Mouse (Mus musculus) limb, embryonic 11.5 days (tissue): ENCODE measurements around the gene Cdh13. TPM values are rescaled to one million over a fixed set of nuclear protein-coding genes. Genes with fewer than 3 reads are reported as not detected.

ENCODE experiments used
- ATAC-seq: fragments of 200-750 bp; cut with Nextera tagmentation; 2 replicates; pipeline ENCODE4 v1.8.0; 2017; ENCODE audit warnings: low read depth; ENCODE audit not compliant: insufficient number of reproducible peaks, low FRiP score, low TSS enrichment
- DNase-seq: peaks from one replicate; pipeline ENCODE4 v3.0.0-alpha.2; 2015; ENCODE audit warnings: low spot score
- H3K27ac ChIP-seq: fragments of 300-500 bp; sonication (generic); replicated peaks from 2 replicates; pipeline ENCODE4 v1.5.1; 2014; ENCODE audit warnings: low read depth, mild to moderate bottlenecking, low read length
- H3K27me3 ChIP-seq: fragments of 300-500 bp; sonication (generic); 2 replicates; pipeline ENCODE4 v1.6.1; 2014; ENCODE audit warnings: mild to moderate bottlenecking, low read length, mixed read lengths; ENCODE audit not compliant: control insufficient read depth, insufficient read depth
- H3K36me3 ChIP-seq: fragments of 300-500 bp; sonication (generic); 2 replicates; pipeline ENCODE4 v1.6.1; 2014; ENCODE audit warnings: mild to moderate bottlenecking, low read length, moderate library complexity, mixed read lengths; ENCODE audit not compliant: control insufficient read depth, insufficient read depth
- H3K4me1 ChIP-seq: fragments of 300-500 bp; sonication (generic); 2 replicates; pipeline ENCODE4 v1.6.1; 2014; ENCODE audit warnings: low read length, mixed read lengths; ENCODE audit not compliant: control insufficient read depth, insufficient read depth
- H3K4me2 ChIP-seq: fragments of 300-500 bp; sonication (generic); 2 replicates; pipeline ENCODE4 v1.6.1; 2014; ENCODE audit warnings: low read depth, mild to moderate bottlenecking, moderate library complexity; ENCODE audit not compliant: severe bottlenecking
- H3K4me3 ChIP-seq: fragments of 300-500 bp; sonication (generic); 2 replicates; pipeline ENCODE4 v1.5.1; 2014; ENCODE audit warnings: low read depth, low read length
- H3K9ac ChIP-seq: fragments of 300-500 bp; sonication (generic); 2 replicates; pipeline ENCODE4 v1.6.1; 2014; ENCODE audit warnings: mild to moderate bottlenecking, low read length
- H3K9me3 ChIP-seq: fragments of 300-500 bp; sonication (generic); 2 replicates; pipeline ENCODE4 v1.6.1; 2016; ENCODE audit warnings: low read length; ENCODE audit not compliant: control insufficient read depth
- WGBS: fragments of 180-500 bp; shearing (Covaris S2); extraction: QIAGEN DNeasy Blood & Tissue Kit; methylation state at CpG from one replicate; pipeline ENCODE4 v1.1.7; 2014; 5-methylcytosine and 5-hydroxymethylcytosine counted together
- polyA plus RNA-seq: library from polyadenylated mRNA; unstranded; fragments of >200 nt; fragmentation: Nextera tagmentation; extraction: Ambion mirVana; gene quantifications from 2 replicates; pipeline ENCODE4 v1.2.1, GENCODE M21; 2014

The Cdh13 gene
- polyA plus RNA-seq, 1 experiment from 2014 or later: 4.9 TPM

GRCm38 (mm10) chr8:118587981-118588380 lies 304.4 kb downstream of the Cdh13 start:
- Histone ChIP-seq H3K27ac (no peak overlapping the region), H3K4me1 (no peaks in the 10 kb centered on the region), H3K27me3 (no peaks in the 10 kb centered on the region), H3K4me3 (no peak overlapping the region), H3K9me3 (no peaks in the 10 kb centered on the region), H3K4me2 (no peak overlapping the region), H3K36me3 (no peaks in the 10 kb centered on the region), H3K9ac (no peak overlapping the region)
- DNase-seq (no peak), ATAC-seq (no peak)
- 81% methylated on average over 5 of the region's 5 CpGs for WGBS

DNA sequence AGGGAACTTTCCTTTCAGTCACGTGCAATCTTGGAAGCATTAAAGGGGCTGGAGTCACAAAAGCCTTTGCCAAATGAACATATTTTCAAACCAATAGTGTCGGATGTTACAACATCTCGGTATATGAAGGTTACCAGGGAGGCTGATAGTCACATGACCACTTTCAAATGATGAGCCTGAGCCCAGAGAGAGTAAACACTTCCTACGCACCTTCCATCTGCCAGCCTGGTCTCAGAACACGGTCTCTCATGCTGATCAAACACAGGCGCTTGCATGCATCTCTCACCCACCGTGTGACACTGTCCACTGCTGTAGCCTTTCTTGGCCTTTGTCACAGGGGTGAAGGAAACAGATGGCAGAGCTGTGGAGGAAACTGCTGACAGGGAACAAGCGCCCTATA lies 313.3 kb downstream of the Cdh13 start:
- H3K4me3 ChIP-seq: no peak overlapping the region
- no peaks in the 10 kb centered on the region for H3K27me3 ChIP-seq
- H3K4me1 ChIP-seq: no peaks in the 10 kb centered on the region
- H3K27ac ChIP-seq: no peak overlapping the region
- H3K4me2 ChIP-seq: no peak overlapping the region
- H3K9me3 ChIP-seq: no peaks in the 10 kb centered on the region
- ATAC-seq: no peak
- WGBS: 86% methylated on average over 8 of the region's 8 CpGs
- H3K36me3 ChIP-seq: no peaks in the 10 kb centered on the region
- H3K9ac ChIP-seq: no peak overlapping the region
- DNase-seq: no peak

DNA sequence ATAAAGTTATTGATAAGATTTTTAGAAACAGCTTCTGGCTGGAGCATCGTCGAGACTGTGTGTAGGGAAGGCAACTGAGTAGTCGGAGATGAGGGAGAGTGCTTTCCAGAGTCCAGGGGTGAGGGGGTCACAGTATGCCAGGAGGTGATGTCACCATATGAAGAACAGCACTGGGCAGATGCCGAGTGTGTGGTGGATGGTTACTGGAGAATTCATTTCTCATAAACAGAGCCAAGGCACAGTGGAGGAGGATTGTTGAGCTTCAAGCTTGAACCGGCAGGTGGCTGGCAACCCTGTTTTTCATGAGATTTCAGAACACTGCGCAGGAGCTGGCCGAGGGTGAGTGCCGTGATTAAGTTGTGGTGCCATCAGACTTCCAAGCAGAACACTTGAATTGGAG lies 317.8 kb downstream of the Cdh13 start:
- Histone ChIP-seq H3K27me3 (no peaks in the 10 kb centered on the region), H3K36me3 (no peaks in the 10 kb centered on the region), H3K4me2 (no peak overlapping the region), H3K4me3 (no peak overlapping the region), H3K4me1 (no peaks in the 10 kb centered on the region), H3K9ac (no peak overlapping the region), H3K9me3 (no peaks in the 10 kb centered on the region), H3K27ac (no peak overlapping the region)
- 86% methylated on average over 8 of the region's 8 CpGs for WGBS
- no peak for ATAC-seq
- DNase-seq: no peak

- H3K4me1 ChIP-seq: no peaks in the 10 kb centered on the region
- H3K9me3 ChIP-seq: no peaks in the 10 kb centered on the region
- no peak overlapping the region for H3K27ac ChIP-seq
- H3K36me3 ChIP-seq: no peaks in the 10 kb centered on the region
- H3K27me3 ChIP-seq: no peaks in the 10 kb centered on the region
- ATAC-seq (no peak), DNase-seq (no peak)
- no peak overlapping the region for H3K4me3 ChIP-seq
- 75% methylated on average over 8 of the region's 8 CpGs for WGBS
- no peak overlapping the region for H3K9ac ChIP-seq
- H3K4me2 ChIP-seq: no peak overlapping the region
These were observed 318.5 kb downstream of the Cdh13 start for GRCm38 (mm10) chr8:118602074-118602473.

DNA sequence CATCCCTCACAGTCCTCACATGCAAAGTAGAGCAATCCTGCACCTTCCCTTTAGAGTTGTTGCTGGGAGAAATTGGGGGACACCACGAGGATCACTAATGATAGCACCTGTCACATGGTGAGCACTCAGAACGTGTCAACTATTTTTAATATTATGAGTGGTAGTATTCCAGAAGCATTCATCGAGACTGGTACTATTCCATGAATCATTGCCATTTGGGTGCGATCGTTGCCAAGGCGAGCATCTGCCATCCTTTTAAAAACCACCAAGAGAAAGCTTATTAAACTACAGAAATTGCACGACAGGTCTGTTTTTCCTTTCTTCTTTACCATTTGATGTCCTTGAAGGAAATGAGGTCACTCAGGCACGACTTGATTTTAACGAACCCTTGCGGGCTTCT lies 328.0 kb downstream of the Cdh13 start:
- Histone ChIP-seq H3K4me2 (no peak overlapping the region), H3K27ac (no peak overlapping the region), H3K9ac (no peak overlapping the region), H3K4me1 (no peaks in the 10 kb centered on the region), H3K9me3 (no peaks in the 10 kb centered on the region), H3K27me3 (no peaks in the 10 kb centered on the region), H3K4me3 (no peak overlapping the region), H3K36me3 (no peaks in the 10 kb centered on the region)
- 74% methylated on average over 10 of the region's 10 CpGs for WGBS
- DNase-seq: no peak
- no peak for ATAC-seq

- H3K4me2 ChIP-seq: no peak overlapping the region
- H3K4me1 ChIP-seq: no peaks in the 10 kb centered on the region
- no peak for ATAC-seq
- H3K27me3 ChIP-seq: no peaks in the 10 kb centered on the region
- WGBS: 93% methylated on average over 10 of the region's 10 CpGs
- no peak overlapping the region for H3K27ac ChIP-seq
- no peak overlapping the region for H3K4me3 ChIP-seq
- no peak for DNase-seq
- H3K9me3 ChIP-seq: no peaks in the 10 kb centered on the region
- no peak overlapping the region for H3K9ac ChIP-seq
- no peaks in the 10 kb centered on the region for H3K36me3 ChIP-seq
These were observed 334.7 kb downstream of the Cdh13 start for GRCm38 (mm10) chr8:118618195-118618594.

DNA sequence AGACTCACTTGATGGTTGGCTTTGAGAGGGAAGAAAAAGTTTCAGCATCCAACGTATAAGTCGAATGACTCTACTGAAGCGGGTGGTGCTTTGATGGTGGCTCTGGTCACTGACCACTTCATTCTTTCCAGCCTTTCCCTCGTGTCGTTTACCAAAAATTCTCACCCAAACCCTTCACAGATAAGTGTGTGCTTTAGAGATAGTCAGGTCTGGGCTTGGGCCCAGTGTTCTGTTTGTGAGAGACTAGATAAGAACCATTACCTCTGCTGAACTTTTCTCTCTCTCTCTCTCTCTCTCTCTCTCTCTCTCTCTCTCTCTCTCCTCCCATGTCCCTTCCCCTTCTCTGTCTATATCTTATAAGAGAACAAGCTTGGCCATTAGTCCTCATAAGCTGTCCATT lies 342.9 kb downstream of the Cdh13 start:
- WGBS: 87% methylated on average over 5 of the region's 5 CpGs
- no peaks in the 10 kb centered on the region for H3K4me1 ChIP-seq
- no peaks in the 10 kb centered on the region for H3K27me3 ChIP-seq
- H3K9ac ChIP-seq: no peak overlapping the region
- H3K9me3 ChIP-seq: no peaks in the 10 kb centered on the region
- DNase-seq (no peak), ATAC-seq (no peak)
- H3K27ac ChIP-seq: no peak overlapping the region
- H3K36me3 ChIP-seq: no peaks in the 10 kb centered on the region
- H3K4me2 ChIP-seq: no peak overlapping the region
- H3K4me3 ChIP-seq: no peak overlapping the region

DNA sequence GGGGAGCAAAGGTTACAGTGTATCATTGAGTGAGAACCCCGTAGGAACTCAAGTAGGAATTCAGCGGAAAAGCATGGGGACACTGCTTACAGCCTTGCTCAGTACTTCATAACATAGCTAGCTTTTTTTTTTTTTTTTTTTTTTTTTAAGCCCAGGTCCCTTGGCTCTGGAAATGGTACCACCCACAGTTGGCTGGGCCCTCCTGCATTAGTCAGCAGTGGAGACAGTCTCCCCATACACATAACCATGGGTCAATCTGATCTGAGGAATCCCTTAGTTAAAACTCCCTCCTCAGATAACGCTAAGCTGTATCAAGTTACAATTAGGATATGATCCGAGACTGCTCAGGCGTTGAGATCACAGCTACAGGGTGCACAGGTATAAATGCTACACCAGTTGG lies 344.2 kb downstream of the Cdh13 start:
- no peak for DNase-seq
- Histone ChIP-seq H3K27ac (no peak overlapping the region), H3K36me3 (no peaks in the 10 kb centered on the region), H3K9me3 (no peaks in the 10 kb centered on the region), H3K4me1 (no peaks in the 10 kb centered on the region), H3K4me2 (no peak overlapping the region), H3K4me3 (no peak overlapping the region), H3K9ac (no peak overlapping the region), H3K27me3 (no peaks in the 10 kb centered on the region)
- ATAC-seq: no peak
- 85% methylated on average over 5 of the region's 5 CpGs for WGBS

DNA sequence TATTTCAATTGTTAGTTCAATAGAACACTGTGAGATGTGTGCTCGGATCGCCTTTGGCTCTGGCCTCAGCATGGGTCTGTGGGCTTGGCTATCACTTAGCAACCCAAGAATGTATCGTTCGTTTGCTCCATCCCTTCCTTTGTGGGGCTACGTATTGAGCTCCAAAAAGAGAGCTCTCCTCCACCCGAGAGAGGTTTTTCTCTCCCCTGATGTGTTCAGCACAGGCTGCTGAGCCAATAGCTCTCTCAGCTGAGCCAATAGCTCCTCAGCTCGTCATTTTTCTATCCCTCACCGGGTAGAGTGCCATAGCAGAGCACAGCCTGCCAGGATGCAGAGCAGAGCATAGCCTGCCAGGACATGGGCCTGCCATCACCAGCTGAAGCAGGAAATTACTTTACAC lies 345.2 kb downstream of the Cdh13 start:
- H3K9me3 ChIP-seq: no peaks in the 10 kb centered on the region
- no peak overlapping the region for H3K27ac ChIP-seq
- no peaks in the 10 kb centered on the region for H3K36me3 ChIP-seq
- H3K4me1 ChIP-seq: no peaks in the 10 kb centered on the region
- H3K27me3 ChIP-seq: no peaks in the 10 kb centered on the region
- no peak overlapping the region for H3K4me3 ChIP-seq
- H3K9ac ChIP-seq: no peak overlapping the region
- 82% methylated on average over 8 of the region's 8 CpGs for whole genome bisulfite sequencing
- ATAC-seq: no peak
- no peak overlapping the region for H3K4me2 ChIP-seq
- DNase-seq: no peak
